Mouse (Mus musculus) retina, postnatal 7 days (tissue): ENCODE results near the gene Ift80.
"Not testable (repeated sequence)": the region's sequence is repeated elsewhere in the genome, so short reads cannot be mapped to it uniquely, and the experiment has no call there.

Experiments used
- DNase-seq: peaks from one replicate; pipeline ENCODE4 v3.0.0-alpha.2; 2012; ENCODE audit warnings: low read depth, low spot score

The Ift80 gene

DNA sequence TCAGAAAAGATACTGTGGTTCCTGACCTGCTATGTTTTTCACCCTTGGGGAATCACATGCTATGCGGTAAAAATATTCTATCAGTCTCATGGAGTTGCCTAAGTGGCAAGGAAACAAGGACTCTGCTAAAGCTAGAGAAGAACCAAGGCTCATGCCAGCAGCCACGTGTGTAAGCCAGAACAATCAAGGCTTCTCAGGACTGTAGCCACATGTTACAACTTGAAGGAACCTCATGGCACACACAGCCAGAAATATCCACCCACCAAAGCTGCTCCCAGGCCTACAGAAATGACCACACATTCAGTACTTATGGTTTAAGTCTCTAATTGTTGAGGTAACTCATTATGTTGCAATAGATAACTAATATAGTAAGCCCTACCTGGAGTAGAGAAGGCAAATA, 17.8 kb downstream of the Ift80 start:
- no peak for DNase-seq

DNA sequence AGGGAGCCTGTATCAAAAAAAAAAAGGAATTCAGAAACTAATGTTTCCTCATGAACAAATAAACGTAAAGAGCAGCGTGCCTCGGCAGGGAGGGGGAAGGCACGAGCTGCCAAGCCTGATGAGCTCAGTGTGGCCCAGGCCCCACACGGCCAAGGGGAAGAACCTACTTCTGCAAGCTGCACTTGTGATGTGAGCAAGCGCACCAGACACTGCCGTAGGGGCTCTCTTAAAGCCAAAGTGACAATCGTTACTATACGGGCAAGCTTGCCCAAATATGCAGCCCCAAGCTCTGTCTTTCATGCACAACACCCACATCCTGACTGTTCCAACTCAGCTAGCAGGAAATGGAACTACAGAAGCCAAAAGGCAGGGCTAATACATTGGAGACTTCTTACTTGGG, 23.5 kb downstream of the Ift80 start:
- no peak for DNase-seq

DNA sequence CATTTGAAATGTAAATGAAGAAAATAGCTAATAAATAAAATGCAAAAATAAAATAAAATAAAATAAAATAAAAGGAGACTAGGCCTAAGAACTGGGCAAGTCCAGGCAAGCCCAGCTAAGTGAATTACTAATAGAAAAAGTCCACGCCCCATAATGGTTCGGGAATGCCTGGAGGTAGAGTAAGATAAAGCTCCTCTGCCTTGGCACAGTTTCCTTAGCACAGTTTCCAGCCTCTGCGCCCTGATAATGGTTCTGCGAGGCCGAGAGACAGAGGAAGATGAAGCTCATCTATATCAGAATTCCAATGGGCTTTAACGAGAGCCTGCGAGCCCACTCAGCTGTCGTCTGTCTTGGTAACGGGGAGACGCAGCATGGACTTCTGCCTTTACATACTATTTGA, 25.2 kb downstream of the Ift80 start:
- DNase-seq, result no peak

DNA sequence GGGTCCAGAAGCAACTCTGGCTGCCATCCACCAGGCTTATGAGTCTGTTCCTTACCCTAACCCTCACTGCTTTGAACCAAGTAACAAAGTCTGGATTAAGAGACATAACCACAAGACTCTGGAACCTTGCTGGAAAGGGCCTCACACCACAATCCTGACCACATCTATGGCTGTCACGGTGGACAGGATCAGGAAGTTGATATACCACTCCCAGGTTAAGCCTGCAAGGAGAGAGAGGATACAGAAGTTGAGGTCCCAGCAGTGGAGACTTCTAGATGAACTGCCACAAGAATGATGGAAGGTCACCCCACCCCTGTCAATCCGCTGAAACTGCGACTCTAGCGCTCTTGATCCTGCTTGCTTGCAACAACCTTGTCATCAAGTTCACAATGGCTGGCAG, 26.7 kb downstream of the Ift80 start:
- DNase-seq, result no peak

DNA sequence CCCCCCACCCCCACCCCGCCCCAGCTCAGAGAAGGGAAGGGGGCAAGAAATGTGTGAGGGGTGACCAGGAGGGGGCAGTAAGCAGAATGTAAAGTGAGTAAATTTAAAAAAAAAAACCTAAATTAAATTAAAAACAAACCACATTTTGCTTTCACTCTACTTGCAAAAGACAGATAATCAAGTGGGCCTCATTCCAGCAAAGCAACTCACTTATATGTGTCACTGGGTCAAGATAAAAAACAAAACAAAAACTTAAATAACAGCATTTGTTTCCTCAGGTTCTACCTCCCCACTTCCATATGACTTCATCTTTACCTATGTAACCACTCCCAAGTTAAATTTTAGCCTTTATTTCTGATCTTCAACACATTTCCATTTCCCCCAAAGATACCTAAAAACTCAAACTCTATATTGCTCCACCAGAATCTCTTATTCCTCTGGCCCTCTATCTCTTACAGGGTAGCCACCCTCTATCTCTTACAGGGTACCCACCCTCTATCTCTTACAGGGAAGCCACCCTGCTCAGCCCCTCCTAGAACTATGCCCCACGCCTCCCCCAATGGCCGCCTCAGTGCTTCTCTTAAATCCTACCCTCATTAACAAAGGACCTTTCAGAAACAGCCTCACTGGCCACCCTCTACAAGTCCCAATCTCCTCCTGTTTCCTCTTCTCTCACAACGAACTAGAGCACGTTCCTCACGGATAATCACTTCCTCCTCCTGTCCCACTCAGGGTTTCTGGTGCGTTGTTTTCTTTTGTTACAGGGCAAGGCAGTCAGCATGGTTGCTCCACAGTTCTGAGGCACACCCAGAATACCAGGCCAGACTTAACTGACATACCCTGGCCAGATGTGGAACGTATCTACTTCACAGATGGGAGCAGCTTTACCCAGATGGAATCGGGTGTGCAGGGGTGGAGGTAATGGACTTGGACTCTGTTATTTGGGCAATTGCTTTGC, 28.6 kb downstream of the Ift80 start:
- DNase-seq, result no peak

DNA sequence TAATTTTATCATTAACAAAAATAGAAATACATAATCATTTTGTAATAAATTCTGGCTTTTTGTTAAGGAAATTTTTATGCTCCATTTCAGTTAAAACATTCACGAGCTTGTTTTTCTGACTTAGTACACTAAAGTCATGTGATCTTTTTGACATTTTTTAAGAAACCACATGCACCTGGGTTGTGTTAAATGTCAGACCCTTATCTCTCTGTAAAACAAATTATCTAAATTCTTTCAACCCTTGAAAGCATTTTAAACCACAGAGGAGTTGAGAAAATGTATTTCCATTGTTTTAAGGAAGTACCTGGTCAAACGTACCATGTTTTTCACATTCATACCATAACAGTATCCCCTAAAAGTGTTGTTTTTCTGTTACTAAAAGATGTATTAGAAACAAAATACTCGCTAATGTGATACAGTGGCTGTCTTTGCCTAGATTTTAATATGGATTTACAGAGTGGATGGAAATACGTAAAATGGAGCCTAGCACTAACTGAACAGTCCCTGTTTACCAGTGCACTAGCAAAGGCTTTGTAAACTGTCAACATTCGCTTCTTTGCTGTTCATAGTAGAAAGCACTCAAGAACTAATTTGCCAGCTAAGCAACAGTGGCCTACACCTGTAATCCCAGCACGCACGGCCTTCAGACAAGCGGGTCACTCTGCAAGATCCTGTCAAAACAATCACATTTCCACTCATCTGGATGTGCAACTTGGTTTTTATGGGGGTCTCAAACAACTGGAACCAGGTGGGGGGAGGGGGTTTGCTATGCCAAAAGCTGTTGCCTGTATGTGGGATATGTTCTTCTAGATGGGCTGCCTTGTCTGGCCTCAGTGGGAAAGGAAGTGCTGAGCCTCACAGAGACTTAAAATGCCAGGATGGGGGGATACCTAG, 29.5 kb downstream of the Ift80 start:
- DNase-seq, result no peak

DNA sequence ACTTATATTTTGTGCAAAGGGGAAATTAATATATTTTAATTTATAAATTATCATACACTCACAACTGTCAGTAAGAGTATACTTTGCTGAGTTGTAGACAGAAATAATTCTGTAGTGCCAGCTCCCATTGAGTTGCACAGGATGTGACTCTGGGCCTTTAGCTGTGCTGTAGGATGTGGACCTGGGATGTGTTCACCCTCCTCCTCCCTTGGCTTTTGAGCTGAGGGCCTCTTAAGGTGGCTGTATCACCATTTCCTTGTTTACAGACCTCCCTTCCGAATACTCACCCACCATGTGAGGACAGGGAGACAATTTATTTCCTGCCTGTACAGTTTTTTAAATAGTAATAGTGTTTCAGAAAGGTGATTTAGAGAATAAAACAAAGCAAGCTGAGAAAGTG, 30.8 kb downstream of the Ift80 start:
- DNase-seq, result no peak

DNA sequence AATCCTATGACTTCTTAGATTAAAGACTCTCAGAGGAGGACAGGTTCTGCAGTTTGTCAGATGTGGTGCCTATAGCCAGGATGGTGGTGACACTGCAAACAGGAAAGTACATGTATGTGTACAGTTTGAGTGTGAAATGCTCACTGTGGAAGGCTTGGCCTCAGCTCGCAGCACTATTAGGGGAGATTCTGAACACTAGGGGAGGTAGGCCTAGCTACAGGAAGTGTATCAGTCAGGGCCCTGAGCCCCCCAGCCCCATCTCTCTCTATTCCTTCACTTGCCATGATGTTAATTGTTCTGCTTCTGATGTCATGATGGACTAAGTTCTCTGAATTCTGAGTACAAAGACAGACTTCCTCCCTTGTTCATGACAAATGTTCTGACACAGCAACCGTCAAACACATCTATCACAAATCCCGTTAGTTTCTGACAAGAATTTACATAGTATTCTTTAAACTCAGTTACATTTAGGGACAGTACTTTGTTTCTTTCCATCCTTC, 35.2 kb downstream of the Ift80 start:
- DNase-seq, result no peak

DNA sequence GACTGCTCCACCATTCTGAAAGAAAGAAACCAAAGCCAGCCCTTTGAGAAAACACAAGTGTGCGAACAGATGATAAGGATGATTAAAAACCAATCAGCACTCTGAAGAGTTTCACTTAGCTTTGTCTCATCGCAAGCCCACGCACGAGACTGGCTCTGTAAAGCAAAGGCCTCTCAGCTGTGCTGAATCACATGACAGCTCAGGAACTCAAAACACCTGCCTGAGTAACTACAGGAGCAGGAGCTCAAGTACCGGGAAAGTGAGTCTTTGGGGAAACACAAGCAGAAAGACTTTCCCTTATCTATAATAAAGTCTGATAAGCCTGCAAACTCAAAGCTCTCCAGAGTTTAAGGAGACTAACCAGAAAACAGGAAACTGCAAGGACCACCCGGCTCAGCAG, 37.0 kb downstream of the Ift80 start:
- no peak for DNase-seq

DNA sequence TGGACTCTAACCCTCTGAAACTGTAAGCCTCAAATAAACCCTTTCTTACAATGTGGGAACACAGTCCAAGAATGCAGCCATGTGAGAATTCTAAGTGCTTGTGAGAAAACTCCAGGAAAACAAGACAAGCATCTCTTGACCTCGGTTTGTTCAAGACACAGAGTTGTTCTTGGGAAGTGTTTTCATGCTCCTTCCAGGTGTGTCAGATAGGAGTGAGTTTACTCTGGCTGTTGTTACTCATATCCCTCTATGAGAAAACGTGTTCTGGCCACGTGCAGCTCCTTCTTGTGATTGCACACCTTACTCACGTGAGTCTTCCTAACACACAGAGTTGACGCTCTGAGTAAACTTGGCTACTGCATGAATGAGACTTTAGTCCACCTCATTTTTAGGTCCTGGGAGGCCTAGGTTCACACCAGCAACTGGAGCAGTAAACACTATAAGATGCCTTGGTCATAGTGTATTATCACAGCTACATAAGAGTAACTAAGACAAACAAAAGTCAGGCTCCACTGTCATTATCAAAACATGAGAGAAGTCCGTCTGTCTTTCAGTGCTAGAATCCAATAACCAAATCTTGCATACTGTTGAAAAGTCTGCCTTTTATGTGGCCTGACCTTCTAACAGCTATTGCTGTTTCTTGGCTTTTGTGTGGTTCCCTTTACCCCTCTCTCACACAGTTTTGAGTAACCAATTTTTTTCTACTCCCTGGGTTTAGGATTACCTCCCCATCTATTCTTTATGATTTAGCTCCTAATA, 37.7 kb downstream of the Ift80 start:
- no peak for DNase-seq

DNA sequence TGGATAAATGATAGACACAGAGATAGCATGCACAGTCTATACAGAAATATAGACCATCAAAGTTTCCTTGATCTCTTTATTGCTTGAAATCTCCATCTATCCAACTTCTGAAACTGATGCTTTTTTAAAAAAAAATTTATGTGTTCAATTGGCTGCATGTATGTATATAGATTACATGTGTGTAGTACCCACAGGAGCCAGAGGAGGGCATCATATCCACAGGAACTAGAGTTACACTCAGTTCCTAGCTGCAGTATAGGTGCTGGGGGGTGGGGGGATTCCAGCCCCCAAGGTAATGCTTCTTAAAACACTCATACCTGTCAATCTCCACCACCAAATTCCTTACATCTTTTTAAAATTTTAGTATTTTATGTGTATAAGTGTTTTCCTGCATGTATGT, 39.7 kb downstream of the Ift80 start:
- DNase-seq, result no peak

DNA sequence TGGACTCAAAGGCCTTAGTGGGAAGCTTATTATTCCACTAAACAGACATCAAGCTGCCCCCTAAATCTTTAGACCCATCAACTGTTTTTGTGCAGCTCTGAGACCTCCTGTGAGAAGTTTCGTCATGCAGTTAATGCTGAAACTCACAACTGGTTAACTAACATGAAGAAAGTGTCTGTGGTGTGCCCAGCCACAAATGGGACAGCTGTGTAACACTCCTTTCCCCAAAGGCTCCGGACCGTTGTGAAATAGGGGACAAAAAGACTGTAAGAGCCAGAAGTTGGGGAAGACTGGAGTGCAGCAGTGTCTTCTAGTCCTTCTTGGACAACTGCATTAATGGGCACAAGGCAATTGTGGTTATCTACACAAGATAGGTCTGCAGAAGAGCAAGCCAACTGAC, 47.0 kb downstream of the Ift80 start:
- DNase-seq, result no peak

DNA sequence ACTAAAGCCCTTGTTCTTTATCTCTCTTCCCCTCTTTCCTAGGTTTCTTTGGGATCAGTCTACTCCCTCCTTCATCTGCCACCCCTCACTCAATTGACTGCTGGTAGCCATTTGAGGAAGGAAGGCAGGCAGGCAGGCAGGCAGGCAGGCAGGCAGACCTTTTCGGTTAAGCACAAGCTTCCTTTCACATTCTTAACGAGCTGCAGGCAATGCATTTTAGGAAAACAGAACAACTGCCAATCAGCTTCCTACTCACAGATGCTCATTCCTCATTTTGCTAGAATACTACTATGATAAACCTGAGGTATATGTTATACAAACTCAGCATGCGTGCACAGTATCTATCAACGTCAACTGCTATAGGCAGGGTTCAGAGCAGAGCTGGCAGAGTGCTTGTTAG, 47.9 kb downstream of the Ift80 start:
- no peak for DNase-seq

DNA sequence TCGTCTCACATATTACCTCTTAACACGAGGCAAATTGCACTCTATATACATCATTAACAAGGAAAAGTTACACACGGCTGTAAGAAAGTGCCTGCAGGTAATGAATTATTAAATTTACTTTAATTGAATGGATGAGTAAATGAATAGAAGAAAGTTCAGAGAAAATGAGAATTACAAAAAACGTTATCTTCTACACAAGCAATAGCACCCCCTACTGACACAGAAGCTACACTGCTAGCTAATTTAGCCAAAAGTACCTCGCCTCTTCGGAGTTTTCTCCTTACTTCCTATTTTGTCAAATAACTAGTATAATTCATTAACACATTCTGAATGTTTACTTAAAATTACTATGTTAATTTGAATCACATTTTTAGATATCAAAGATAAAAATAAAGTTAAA, 49.9 kb downstream of the Ift80 start:
- no peak for DNase-seq

DNA sequence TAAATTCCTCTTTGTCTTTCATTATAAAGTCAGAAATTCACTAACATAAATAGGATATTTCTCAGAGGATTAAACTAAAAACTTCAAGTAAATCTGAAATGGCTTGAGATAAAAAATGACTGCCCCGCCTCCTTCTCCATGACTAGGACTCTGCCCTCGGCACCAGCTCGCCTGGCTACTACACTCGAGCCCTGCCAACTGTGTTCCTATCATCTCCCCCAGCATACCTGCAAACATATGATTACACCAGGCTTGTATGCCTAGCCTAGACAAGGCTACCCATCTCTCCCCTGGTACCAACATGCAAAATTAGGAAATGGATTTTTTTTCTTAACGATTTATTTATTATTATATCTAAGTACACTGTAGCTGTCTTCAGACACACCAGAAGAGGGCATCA, 51.7 kb downstream of the Ift80 start:
- DNase-seq, result no peak

DNA sequence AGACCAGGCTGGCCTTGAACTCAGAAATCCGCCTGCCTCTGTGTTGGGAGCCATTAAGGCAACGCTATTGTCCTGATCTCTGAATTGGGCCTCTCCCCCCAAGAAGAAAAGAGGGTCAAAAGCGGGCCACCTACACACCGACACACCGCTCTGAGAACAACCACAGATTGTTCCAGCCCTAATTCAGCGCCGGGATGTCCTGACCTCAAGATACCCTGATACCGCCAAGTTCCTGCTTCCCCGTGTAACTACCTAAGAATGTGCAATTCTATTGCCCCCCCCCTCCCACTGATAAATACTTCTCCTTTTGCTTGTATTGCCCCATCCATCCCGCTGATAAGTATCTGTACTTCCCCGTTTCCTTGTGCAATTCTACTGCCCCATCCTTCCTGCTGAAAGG, 52.4 kb downstream of the Ift80 start:
- not testable (repeated sequence) for DNase-seq

DNA sequence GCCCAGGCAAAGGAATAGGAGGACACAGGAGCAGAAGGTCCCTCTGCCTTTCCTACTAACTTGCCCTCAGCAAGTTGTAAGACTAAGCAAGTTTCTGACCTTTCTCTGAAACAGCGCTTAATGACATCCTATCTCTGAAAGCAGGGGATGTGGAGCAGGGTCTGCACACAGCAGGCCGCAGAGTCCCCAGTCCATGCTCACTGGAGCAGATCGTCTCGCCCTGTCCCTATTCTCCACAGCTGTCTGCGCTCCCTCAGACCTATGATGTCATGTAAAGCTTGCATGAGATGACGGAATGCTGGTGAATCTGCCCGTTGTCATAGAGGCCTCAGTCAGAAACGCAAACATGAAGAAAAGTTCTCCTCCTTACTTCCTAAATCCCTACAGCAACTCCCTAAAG, 55.0 kb downstream of the Ift80 start:
- DNase-seq, result no peak

DNA sequence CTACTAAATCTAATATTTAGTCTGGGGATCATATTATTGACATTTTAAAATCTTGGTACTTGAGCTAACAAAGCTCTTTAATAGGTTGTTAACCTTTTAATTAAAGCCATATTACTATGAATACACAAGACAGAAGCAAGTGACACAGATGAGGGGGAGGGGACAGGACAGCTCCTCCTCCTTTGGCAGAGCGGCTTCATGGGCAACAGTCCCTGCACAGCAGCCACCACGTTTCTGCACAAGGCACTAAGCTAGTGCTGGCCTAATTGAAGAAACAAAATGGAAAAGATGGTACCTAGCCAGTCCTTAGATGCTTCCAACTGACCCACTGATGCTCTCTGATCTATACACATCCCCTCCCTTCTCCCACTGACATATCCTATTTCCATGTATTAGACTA, 55.5 kb downstream of the Ift80 start:
- no peak for DNase-seq

DNA sequence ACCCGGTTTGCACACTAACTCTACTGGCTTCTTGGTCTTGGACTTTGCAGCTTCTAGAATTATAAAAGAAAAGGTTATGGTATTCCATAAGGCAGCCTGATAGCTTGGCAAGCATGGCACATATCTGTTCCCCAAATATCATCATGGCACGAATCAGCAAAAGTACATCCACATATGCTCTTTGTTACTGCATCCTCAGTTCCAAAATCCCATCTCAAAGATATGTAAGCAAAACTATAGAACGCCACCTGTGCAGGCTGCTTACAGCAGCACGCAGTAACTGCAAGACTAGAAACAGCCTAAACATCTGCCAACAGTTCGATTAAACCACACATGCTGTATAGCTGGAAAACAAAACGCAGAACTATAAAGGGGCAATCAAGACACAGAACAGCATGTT, 62.5 kb downstream of the Ift80 start:
- no peak for DNase-seq

DNA sequence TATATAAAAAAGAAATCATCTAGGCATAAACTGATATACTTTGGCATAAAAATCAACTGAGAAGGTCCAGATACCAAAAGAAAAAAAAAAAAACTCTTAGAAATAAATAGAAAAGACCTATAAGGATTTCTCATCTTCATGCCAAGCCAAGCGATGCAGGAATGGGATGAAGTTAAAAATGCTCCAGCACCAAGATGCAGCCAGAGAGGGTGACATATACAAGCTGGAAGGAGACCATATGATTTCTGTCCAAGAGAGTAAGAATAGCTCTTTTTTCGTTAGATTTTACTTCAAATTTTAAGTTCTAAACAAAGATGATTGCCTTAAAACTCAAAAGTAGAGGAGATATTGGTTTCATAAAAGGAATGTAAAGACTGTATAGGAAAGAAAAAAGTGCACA, 64.1 kb downstream of the Ift80 start:
- DNase-seq, result no peak

DNA sequence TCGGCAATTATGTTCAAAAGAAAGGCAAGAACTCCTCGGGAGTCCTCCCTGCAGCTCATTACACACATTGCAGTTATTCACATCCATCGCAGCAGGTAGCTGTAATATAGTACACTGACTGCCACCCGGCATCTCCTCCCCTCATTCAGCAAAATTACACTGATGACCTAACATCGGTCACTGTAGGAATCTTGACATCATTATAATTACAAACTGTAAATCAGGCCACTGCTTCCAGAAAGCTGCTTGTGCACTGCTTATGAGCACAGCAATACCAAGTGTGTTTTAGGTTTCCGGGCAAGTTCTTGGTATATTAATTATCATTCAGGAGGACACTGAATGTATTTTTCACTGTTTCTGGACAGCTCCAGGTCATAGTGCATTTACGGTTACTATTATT, 65.1 kb downstream of the Ift80 start:
- no peak for DNase-seq

DNA sequence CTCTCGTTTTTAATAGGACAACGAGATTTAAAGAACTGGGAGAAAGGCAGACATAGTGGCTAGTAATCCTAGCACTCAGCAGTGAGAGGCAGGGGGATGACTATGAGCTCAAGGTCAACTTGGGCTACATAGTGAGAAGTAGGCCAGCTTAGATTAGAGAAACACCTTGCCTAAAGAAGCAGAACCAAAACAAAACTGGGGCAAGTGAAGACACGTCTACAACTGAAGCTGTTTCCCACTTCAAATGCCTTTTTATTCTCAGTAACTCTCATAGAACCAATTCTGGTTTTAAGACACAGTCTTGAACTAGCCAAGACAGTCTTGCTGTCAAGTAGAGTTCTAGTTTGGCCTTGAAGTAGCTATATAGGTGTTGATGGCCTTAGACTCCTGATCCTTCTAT, 67.7 kb downstream of the Ift80 start:
- DNase-seq, result no peak
